Mouse (Mus musculus): ENCODE data around the gene Ndel1. TPM values are rescaled to one million over a fixed set of nuclear protein-coding genes. Genes with fewer than 3 reads are reported as not detected.

The Ndel1 gene
- polyA plus RNA-seq, 1 experiment from 2014 or later, result 73.5 TPM

DNA sequence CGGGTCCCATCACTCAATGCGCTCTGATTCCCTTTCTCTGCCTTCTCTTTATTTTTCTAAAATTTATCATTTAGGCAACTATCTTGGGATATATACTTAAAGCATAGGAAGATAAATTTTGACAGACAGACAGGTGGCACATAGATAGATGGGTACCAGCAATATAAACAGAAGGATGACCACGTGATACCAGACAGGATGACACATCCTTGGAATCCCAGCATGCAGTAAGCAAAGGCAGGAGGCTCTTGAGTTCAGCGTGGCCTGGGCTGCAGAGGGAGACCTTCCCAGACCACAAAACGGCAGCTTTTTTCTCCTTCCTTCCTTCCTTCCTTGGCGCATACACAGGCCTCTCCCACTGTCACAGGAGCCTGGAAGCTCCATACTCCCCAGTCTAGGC lies 26.2 kb upstream of the Ndel1 start:
- Histone ChIP-seq H3K9ac (ENCODE audit: low read length) (no peak overlapping the region), H3K9me3 (ENCODE audit: control insufficient read depth, low read length) (no peaks in the 10 kb centered on the region), H3K4me3 (ENCODE audit: low read length) (no peak overlapping the region), H3K36me3 (ENCODE audit: control insufficient read depth, insufficient read depth, low read length) (peaks cover 2% of the 10 kb centered on the region; the same call in 1 of the 2 replicates), H3K4me2 (ENCODE audit: low read depth, low read length) (no peak overlapping the region), H3K27ac (ENCODE audit: low read length) (no peak overlapping the region), H3K4me1 (replicated peaks; ENCODE audit: control insufficient read depth, insufficient read depth, low read length) (peaks cover 5% of the 10 kb centered on the region; the same call in 1 of the 2 replicates), H3K27me3 (ENCODE audit: control insufficient read depth, insufficient read depth, low read depth, low read length) (no peaks in the 10 kb centered on the region)
- 51% methylated on average over 6 of the region's 6 CpGs for WGBS
- no peak for ATAC-seq (ENCODE audit: low read depth)

DNA sequence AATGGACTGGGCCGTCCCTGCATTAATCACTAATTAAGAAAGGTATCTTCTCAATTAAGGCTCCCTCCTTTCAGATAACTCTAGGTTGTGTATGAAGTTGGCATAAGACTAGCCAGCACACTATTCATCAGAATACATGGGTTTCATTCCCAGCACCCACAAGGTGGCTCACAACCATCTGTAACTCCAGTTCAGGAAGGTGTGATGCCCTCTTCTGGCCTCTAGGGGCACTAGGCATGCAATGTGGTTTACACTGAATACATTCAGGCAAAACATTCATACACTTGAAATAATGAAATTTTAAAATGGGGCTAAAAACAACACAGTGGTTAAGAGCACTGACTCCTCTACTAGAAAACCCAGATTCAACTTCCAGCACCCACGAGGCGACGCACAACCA lies 25.5 kb upstream of the Ndel1 start:
- ATAC-seq (ENCODE audit: low read depth), result no peak
- Histone ChIP-seq H3K27ac (ENCODE audit: low read length) (no peak overlapping the region), H3K36me3 (ENCODE audit: control insufficient read depth, insufficient read depth, low read length) (no peaks in the 10 kb centered on the region), H3K4me2 (ENCODE audit: low read depth, low read length) (no peak overlapping the region), H3K9ac (ENCODE audit: low read length) (no peak overlapping the region), H3K27me3 (ENCODE audit: control insufficient read depth, insufficient read depth, low read depth, low read length) (no peaks in the 10 kb centered on the region), H3K4me1 (replicated peaks; ENCODE audit: control insufficient read depth, insufficient read depth, low read length) (no peaks in the 10 kb centered on the region), H3K4me3 (ENCODE audit: low read length) (no peak overlapping the region), H3K9me3 (ENCODE audit: control insufficient read depth, low read length) (no peaks in the 10 kb centered on the region)
- 48% methylated on average over 4 of the region's 4 CpGs for WGBS

DNA sequence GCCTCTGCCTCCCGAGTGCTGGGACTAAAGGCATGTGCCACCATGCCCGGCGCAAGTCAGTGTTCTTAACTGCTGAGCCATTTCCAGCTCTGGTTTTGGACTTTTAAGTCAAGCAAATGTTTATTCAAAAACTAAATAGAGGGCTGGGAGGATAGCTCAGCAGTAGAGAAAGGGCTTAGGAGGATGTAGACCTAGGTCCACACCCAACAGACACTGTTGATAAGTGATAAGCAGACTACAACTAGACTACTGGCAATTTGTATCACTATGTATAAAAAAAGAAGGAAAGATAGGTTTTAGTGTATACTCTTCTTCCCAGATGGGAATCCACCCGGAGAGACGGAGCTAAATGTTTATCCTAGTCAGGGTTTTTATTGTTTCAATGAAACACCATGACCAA lies 24.6 kb upstream of the Ndel1 start:
- H3K36me3 ChIP-seq (ENCODE audit: control insufficient read depth, insufficient read depth, low read length), result no peaks in the 10 kb centered on the region
- no peak overlapping the region for H3K4me3 ChIP-seq (ENCODE audit: low read length)
- H3K27ac ChIP-seq (ENCODE audit: low read length), result no peak overlapping the region
- H3K4me1 ChIP-seq (replicated peaks; ENCODE audit: control insufficient read depth, insufficient read depth, low read length), result no peaks in the 10 kb centered on the region
- ATAC-seq (ENCODE audit: low read depth), result no peak
- no peaks in the 10 kb centered on the region for H3K9me3 ChIP-seq (ENCODE audit: control insufficient read depth, low read length)
- 82% methylated on average over 5 of the region's 5 CpGs for WGBS
- H3K27me3 ChIP-seq (ENCODE audit: control insufficient read depth, insufficient read depth, low read depth, low read length), result no peaks in the 10 kb centered on the region
- no peak overlapping the region for H3K4me2 ChIP-seq (ENCODE audit: low read depth, low read length)
- no peak overlapping the region for H3K9ac ChIP-seq (ENCODE audit: low read length)

DNA sequence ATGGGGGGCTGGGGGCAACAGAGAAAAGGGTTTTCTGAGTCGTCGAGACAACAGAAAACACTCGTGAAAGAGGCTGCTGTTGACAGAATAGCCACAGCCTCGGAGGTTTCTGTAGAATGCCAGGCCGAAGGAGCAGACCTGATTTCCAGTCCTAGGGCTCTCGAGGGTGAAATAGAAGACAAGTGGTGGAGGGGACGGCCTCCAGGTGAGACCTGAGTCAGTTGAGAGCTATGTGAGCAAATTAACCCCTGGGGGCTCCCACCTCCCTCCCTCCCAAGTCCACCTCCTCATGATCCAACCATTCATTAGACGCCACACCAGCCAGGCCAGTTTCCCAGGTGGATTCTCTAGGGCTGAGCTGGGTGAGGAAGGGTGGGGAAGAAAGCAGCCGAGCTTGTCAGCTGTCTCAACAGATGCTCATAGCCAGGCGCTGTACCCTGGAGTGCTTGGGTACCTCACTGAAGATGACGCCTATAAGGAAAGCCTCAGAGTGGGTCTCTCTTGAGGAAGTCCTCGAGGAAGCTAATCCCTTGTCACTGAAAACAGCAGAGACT lies 22.3 kb upstream of the Ndel1 start:
- Histone ChIP-seq H3K36me3 (ENCODE audit: control insufficient read depth, insufficient read depth, low read length) (no peaks in the 10 kb centered on the region), H3K9ac (ENCODE audit: low read length) (no peak overlapping the region), H3K4me1 (replicated peaks; ENCODE audit: control insufficient read depth, insufficient read depth, low read length) (no peaks in the 10 kb centered on the region), H3K27me3 (ENCODE audit: control insufficient read depth, insufficient read depth, low read depth, low read length) (no peaks in the 10 kb centered on the region), H3K4me3 (ENCODE audit: low read length) (no peak overlapping the region), H3K9me3 (ENCODE audit: control insufficient read depth, low read length) (no peaks in the 10 kb centered on the region), H3K4me2 (ENCODE audit: low read depth, low read length) (no peak overlapping the region), H3K27ac (ENCODE audit: low read length) (no peak overlapping the region)
- ATAC-seq (ENCODE audit: low read depth), result no peak
- WGBS, result 43% methylated on average over 12 of the region's 12 CpGs

DNA sequence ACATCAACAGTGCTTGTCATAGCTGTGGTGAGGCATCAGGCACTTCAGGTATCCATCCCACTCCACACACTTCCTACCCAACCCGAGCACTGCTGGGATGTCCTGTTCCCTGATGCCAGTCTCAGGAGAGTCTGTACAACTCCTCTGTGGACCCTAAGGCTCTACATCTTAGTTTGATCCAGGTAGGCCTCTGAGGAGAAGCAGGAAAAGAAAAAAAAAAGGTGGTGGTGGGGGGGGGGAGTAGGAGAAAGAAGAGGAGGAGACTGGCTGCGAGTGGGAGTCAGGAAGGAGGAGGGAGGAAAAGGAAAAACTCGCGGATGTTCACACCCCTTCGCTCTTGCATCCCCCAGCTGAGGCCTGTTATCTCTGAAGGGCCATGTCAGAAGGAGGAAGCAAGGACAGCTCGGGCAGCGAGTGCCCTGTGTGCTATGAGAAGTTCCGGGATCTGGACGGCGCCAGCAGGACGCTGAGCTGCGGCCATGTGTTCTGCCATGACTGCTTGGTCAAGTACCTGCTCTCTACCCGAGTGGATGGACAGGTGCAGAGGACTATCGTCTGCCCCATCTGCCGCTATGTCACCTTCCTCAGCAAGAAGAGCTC lies 20.7 kb upstream of the Ndel1 start:
- no peaks in the 10 kb centered on the region for H3K27me3 ChIP-seq (ENCODE audit: control insufficient read depth, insufficient read depth, low read depth, low read length)
- H3K4me2 ChIP-seq (ENCODE audit: low read depth, low read length), result no peak overlapping the region
- no peak overlapping the region for H3K27ac ChIP-seq (ENCODE audit: low read length)
- H3K4me3 ChIP-seq (ENCODE audit: low read length), result no peak overlapping the region
- H3K4me1 ChIP-seq (replicated peaks; ENCODE audit: control insufficient read depth, insufficient read depth, low read length), result no peaks in the 10 kb centered on the region
- no peaks in the 10 kb centered on the region for H3K9me3 ChIP-seq (ENCODE audit: control insufficient read depth, low read length)
- WGBS, result 46% methylated on average over 15 of the region's 15 CpGs
- H3K9ac ChIP-seq (ENCODE audit: low read length), result peak overlapping the region; percentile 16; the same call in 1 of the 2 replicates
- ATAC-seq (ENCODE audit: low read depth), result 0 out of 2 replicates have a peak, but pooled peaks have one; percentile 43
- H3K36me3 ChIP-seq (ENCODE audit: control insufficient read depth, insufficient read depth, low read length), result no peaks in the 10 kb centered on the region

DNA sequence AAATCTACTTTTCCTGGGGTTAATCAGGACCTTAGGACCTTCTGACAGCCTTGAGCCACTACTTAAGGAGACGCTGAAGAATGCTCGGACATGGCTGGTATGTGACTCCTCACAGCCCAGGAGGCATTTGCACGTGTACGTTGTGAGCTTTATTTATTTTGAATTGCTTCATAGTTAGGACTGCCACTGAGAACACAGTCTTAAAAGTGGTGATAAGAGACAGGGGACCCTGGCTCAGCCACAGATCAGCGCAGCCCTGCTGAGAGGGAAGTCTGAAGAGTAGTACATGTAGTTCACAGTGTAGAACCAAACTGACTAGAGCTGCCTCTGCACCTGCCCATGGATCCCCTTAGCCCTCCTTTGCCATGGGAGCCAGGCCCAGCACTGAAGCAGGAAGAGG lies 20.2 kb upstream of the Ndel1 start:
- no peaks in the 10 kb centered on the region for H3K4me1 ChIP-seq (replicated peaks; ENCODE audit: control insufficient read depth, insufficient read depth, low read length)
- no peaks in the 10 kb centered on the region for H3K9me3 ChIP-seq (ENCODE audit: control insufficient read depth, low read length)
- WGBS, result 32% methylated on average over 5 of the region's 5 CpGs
- H3K27ac ChIP-seq (ENCODE audit: low read length), result no peak overlapping the region
- H3K4me2 ChIP-seq (ENCODE audit: low read depth, low read length), result no peak overlapping the region
- H3K27me3 ChIP-seq (ENCODE audit: control insufficient read depth, insufficient read depth, low read depth, low read length), result no peaks in the 10 kb centered on the region
- no peak overlapping the region for H3K9ac ChIP-seq (ENCODE audit: low read length)
- H3K4me3 ChIP-seq (ENCODE audit: low read length), result no peak overlapping the region
- ATAC-seq (ENCODE audit: low read depth), result no peak
- H3K36me3 ChIP-seq (ENCODE audit: control insufficient read depth, insufficient read depth, low read length), result no peaks in the 10 kb centered on the region

DNA sequence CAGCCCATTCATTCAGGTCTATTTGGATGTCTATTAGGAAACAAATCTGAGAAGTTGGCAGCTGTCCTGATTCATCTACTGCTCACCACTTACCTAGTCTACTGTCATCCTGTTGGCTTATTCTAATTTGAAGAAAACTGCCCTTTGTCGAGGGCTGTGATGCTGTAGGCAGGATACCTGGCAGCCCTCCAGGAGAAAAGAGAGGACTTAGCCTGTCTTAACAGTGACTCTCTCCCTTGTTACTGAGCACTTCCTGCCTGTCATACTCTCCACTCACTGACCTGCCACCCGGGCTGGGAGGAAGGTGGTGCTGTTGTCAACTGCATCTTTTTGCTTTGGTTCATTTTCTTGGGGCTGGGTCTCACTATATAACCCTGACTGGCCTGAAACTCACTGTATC lies 19.0 kb upstream of the Ndel1 start:
- no peak for ATAC-seq (ENCODE audit: low read depth)

DNA sequence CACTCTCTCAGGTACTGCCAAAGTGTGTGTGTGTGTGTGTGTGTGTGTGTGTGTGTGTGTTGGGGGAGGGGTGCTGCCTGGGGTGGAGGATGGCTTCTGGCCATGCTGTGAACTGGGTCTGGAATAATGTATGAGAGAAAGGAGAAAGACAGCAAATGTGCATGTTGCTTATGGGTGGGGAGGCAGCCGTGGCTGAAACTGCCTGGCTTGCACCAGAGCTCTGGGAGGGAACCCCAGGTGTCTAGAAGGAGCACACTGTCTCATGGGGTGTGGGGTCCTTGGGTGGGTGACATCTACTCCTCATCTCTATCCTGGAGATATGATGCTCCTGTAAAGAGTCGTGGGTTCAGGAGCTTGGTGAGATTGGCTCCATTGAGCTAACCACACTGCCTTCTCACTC lies 17.0 kb upstream of the Ndel1 start:
- Histone ChIP-seq H3K9ac (ENCODE audit: low read length) (no peak overlapping the region), H3K36me3 (ENCODE audit: control insufficient read depth, insufficient read depth, low read length) (no peaks in the 10 kb centered on the region), H3K4me2 (ENCODE audit: low read depth, low read length) (no peak overlapping the region), H3K27me3 (ENCODE audit: control insufficient read depth, insufficient read depth, low read depth, low read length) (no peaks in the 10 kb centered on the region), H3K4me1 (replicated peaks; ENCODE audit: control insufficient read depth, insufficient read depth, low read length) (no peaks in the 10 kb centered on the region), H3K4me3 (ENCODE audit: low read length) (no peak overlapping the region), H3K9me3 (ENCODE audit: control insufficient read depth, low read length) (no peaks in the 10 kb centered on the region), H3K27ac (ENCODE audit: low read length) (no peak overlapping the region)
- ATAC-seq (ENCODE audit: low read depth), result no peak
- WGBS, result 62% methylated on average over 2 of the region's 2 CpGs

More for the DNA sequence above, 19.0 kb upstream of the Ndel1 start:
- Histone ChIP-seq H3K9me3 (ENCODE audit: control insufficient read depth, low read length) (no peaks in the 10 kb centered on the region), H3K36me3 (ENCODE audit: control insufficient read depth, insufficient read depth, low read length) (no peaks in the 10 kb centered on the region), H3K27ac (ENCODE audit: low read length) (no peak overlapping the region), H3K9ac (ENCODE audit: low read length) (no peak overlapping the region), H3K4me2 (ENCODE audit: low read depth, low read length) (no peak overlapping the region), H3K27me3 (ENCODE audit: control insufficient read depth, insufficient read depth, low read depth, low read length) (no peaks in the 10 kb centered on the region), H3K4me1 (replicated peaks; ENCODE audit: control insufficient read depth, insufficient read depth, low read length) (no peaks in the 10 kb centered on the region), H3K4me3 (ENCODE audit: low read length) (no peak overlapping the region)
- WGBS, result 17% methylated on average over 2 of the region's 2 CpGs

DNA sequence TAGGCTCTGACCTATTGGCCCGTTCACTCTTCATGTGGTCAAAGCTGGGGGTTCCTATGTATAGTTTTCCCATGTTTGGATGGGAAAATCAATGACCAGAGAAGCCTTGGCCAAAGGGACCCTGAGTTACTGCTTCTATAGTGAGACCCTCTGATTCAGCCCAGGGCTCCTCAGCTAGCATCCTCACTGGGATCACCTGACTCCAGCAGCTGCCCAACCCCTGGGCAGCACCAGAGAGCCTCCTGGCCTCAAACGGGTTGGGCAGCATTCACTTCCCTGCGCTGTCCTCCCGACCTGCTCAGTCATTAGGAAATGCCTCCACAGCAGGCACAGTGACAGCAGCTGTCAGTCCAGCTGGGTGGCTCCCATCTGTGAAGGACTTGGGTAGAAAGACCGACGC lies 16.6 kb upstream of the Ndel1 start, which contains the start of gene Rnf222:
Gene Rnf222, plus strand, starts transcription at position 301 of the 400 bp plus-strand sequence.
- H3K4me1 ChIP-seq (replicated peaks; ENCODE audit: control insufficient read depth, insufficient read depth, low read length), result no peaks in the 10 kb centered on the region
- H3K36me3 ChIP-seq (ENCODE audit: control insufficient read depth, insufficient read depth, low read length), result no peaks in the 10 kb centered on the region
- H3K9ac ChIP-seq (ENCODE audit: low read length), result no peak within 1 kb of the TSS
- 35% methylated on average over 6 of the region's 6 CpGs for WGBS
- H3K4me3 ChIP-seq (ENCODE audit: low read length), result no peak within 1 kb of the TSS
- no peaks in the 10 kb centered on the region for H3K27me3 ChIP-seq (ENCODE audit: control insufficient read depth, insufficient read depth, low read depth, low read length)
- no peak within 1 kb of the TSS for H3K27ac ChIP-seq (ENCODE audit: low read length)
- H3K9me3 ChIP-seq (ENCODE audit: control insufficient read depth, low read length), result no peaks in the 10 kb centered on the region
- H3K4me2 ChIP-seq (ENCODE audit: low read depth, low read length), result no peak within 1 kb of the TSS
- ATAC-seq (ENCODE audit: low read depth), result no peak
